Mouse (Mus musculus) heart, postnatal 0 days (tissue): ENCODE measurements around the gene Sept9.

Source experiments
- CTCF ChIP-seq: IDR thresholded peaks from 2 replicates; pipeline ENCODE4 v1.5.1; 2016; ENCODE audit warnings: antibody characterized with exemption, control low read depth, low read depth
- EP300 ChIP-seq: IDR thresholded peaks from 2 replicates; pipeline ENCODE4 v1.6.1; 2016; ENCODE audit warnings: antibody characterized with exemption, low read depth

DNA sequence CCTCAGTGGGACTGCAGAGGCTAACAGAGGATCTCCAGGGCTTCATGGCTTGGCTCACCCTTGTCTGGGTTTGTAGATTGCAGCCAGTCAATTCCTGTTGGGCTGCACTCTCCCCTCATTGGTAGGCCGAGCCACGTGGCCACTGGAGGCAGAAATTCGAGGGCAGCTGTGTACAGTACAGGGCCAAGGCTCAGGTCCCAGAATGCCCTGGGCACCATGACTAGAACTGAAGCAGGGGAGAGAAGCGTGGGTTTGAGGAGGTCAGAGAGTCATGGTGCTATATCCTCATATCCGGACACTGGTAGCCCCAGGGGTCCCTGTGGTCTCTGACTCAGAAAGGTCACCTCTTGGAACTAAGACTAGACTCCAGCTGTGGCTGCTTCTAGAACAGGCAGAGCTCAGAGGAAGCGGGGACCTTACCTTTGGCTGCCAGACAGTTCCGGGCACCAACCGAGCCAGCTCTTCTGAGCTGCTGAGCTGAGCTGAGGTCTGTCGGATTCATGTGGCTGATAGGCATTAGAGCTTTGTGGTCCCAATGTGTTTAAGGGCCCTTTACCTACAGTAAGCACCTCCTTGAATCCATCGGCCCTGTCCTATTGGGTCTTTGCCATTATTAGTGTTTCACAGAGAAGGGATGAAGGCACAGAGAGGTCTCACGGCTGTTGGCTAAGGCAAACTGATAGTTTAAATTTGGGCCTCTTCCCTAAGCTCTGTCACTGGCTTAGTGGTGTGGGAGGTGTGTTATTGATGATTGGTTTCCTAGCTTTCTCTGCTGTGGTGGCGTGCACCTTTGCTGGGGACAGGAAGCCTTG, 119.5 kb downstream of the Sept9 start:
- no peak for TF ChIP-seq CTCF
- no peak for TF ChIP-seq EP300
